Mouse (Mus musculus): Measurements from ENCODE around the gene Acsbg2.

DNA sequence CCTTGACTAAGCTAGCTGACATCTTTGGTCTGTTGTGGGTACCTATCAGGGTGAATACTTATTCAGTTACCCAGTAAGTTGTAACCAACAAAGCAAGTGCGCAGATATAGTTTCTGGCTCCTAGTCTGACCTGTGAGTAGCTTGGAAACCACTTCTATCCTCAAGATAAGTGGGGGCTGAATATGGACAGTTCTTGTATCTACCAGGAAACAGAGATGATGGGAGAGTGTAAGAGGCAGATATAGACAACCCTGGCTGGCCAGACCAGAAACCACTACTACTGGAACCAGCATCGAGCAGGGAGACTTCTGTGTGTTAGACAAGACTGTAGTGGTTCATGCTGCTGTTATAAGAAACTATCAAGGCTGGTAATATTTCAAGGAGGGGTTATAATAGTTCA is 15.8 kb upstream of the Acsbg2 start:
- TF ChIP-seq GATA1 (IDR thresholded peaks at IDR 0.05; ENCODE audit: low read length) (no peak), TAL1 (IDR thresholded peaks at IDR 0.05; ENCODE audit: low read length) (no peak)
